Mouse (Mus musculus): ENCODE data around the gene Heca. TPM values are rescaled to one million over a fixed set of nuclear protein-coding genes. Genes with fewer than 3 reads are reported as not detected.

The Heca gene
- total and polyA plus RNA-seq, 3 experiments: 5.7 to 66.9 (median 10.5) TPM

GRCm38 (mm10) chr10:17931157-17931556 lies 16.7 kb downstream of the Heca start:
- Histone ChIP-seq H3K4me3 (ENCODE audit: control insufficient read depth in 1 of 2, insufficient read depth in 1 of 2, low read depth in 2 of 2, low read length in 2 of 2) (no peak overlapping the region), H3K79me2 (ENCODE audit: control insufficient read depth, insufficient read depth, low read length, poor library complexity) (no peaks in the 10 kb centered on the region; the same call in 1 of the 2 replicates), H3K9me3 (replicated peaks; ENCODE audit: insufficient read depth, low read length) (no peaks in the 10 kb centered on the region), H3K27ac (ENCODE audit: control insufficient read depth, low read depth, low read length) (no peak overlapping the region), H3K4me1 (ENCODE audit: control insufficient read depth in 1 of 2, insufficient read depth in 2 of 2, low read length in 2 of 2) (peaks cover 6 to 14% of the 10 kb centered on the region in 2 experiments), H3K36me3 (ENCODE audit: control insufficient read depth in 1 of 2, insufficient read depth in 2 of 2, low read length in 2 of 2) (peaks cover 0 to 21% of the 10 kb centered on the region in 2 experiments; a peak in 2 of 4 replicates), H3K27me3 (ENCODE audit: control insufficient read depth in 1 of 2, insufficient read depth in 2 of 2, low read length in 2 of 2) (no peaks in the 10 kb centered on the region), H3K9ac (ENCODE audit: control insufficient read depth, low read depth, low read length, poor library complexity, severe bottlenecking) (no peak overlapping the region)
- peak; percentile 58 for DNase-seq (ENCODE audit: low read depth, low spot score)
- peak; percentile 84 for TF ChIP-seq ETS1 (IDR thresholded peaks at IDR 0.05; ENCODE audit: low read depth, low read length)
- peak; percentile 66 for TF ChIP-seq GATA1 (IDR thresholded peaks at IDR 0.05; ENCODE audit: low read depth, low read length)
- TF ChIP-seq UBTF (IDR thresholded peaks at IDR 0.05; ENCODE audit: borderline replicate concordance, insufficient read depth, low read depth, low read length): no peak
- peak; percentile 73; the same call in 1 of the 2 replicates for TF ChIP-seq TCF12 (IDR thresholded peaks at IDR 0.05; ENCODE audit: low read depth, low read length)
- TF ChIP-seq MAX (IDR thresholded peaks at IDR 0.05; ENCODE audit: low read length): 0 out of 2 replicates have a peak, but pooled peaks have one; percentile 19
- peak; percentile 71 for TF ChIP-seq RCOR1 (IDR thresholded peaks at IDR 0.05; ENCODE audit: low read depth, low read length)
- no peak for TF ChIP-seq KAT2A (conservative IDR thresholded peaks at IDR 0.05; ENCODE audit: low read depth, low read length)
- peak; percentile 64 for TF ChIP-seq TAL1 (IDR thresholded peaks at IDR 0.05; ENCODE audit: low read length)
- peak; percentile 64 to 73 for TF ChIP-seq EP300 (IDR thresholded peaks at IDR 0.05; ENCODE audit: low read depth in 1 of 2, low read length in 2 of 2)

DNA sequence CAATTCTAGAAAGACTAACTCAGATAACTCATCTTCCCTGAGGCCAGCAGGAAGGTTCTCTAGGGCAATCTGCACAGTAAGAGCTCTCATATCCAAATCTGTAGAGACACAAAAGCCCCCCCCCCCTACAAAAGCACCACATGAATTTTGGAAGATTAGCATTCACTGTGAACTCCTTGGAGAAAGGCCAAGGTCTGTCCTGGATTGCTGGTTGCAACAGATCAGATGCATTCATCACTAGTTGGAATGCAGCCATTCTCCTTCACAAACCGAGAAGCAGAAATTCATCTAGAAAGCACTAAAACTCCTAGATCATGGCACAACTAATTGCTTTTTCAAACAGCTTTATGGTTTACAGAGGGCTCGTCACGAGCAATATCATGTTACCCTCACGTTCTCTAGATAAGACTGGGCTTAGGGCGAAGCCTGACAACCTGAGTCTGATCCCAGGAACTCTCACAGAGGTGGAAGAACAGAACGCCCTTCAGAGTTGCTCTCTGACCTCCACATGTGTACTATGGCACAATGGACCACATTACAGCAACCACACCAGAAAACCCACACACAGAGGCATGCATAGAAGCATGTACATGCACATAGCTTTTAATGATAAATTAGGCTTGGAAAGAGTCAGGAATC lies 17.3 kb downstream of the Heca start:
- H3K4me3 ChIP-seq (ENCODE audit: control insufficient read depth in 1 of 2, insufficient read depth in 1 of 2, low read depth in 2 of 2, low read length in 2 of 2): no peak overlapping the region
- no peak overlapping the region for H3K27ac ChIP-seq (ENCODE audit: control insufficient read depth, low read depth, low read length)
- no peaks in the 10 kb centered on the region for H3K9me3 ChIP-seq (replicated peaks; ENCODE audit: insufficient read depth, low read length)
- DNase-seq (ENCODE audit: low read depth, low spot score): peak; percentile 76
- H3K9ac ChIP-seq (ENCODE audit: control insufficient read depth, low read depth, low read length, poor library complexity, severe bottlenecking): no peak overlapping the region
- H3K4me1 ChIP-seq (ENCODE audit: control insufficient read depth in 1 of 2, insufficient read depth in 2 of 2, low read length in 2 of 2): peaks cover 6 to 14% of the 10 kb centered on the region in 2 experiments
- TF ChIP-seq ZC3H11A (IDR thresholded peaks at IDR 0.05; ENCODE audit: low read depth, low read length): no peak
- peak; percentile 81 for TF ChIP-seq BHLHE40 (IDR thresholded peaks at IDR 0.05; ENCODE audit: borderline replicate concordance, low read depth, low read length)
- TF ChIP-seq GATA1 (IDR thresholded peaks at IDR 0.05; ENCODE audit: low read depth, low read length): peak; percentile 26; the same call in 1 of the 2 replicates
- TF ChIP-seq TBP (IDR thresholded peaks at IDR 0.05; ENCODE audit: low read depth, low read length): no peak
- peak; percentile 46 to 60 for TF ChIP-seq EP300 (IDR thresholded peaks at IDR 0.05; ENCODE audit: low read depth in 1 of 2, low read length in 2 of 2)
- no peak for TF ChIP-seq MAZ (IDR thresholded peaks at IDR 0.05; ENCODE audit: low read depth, low read length)
- TF ChIP-seq NRF1 (IDR thresholded peaks at IDR 0.05; ENCODE audit: insufficient read depth, low read depth, low read length, poor library complexity, severe bottlenecking): no peak
- peak; percentile 69; the same call in 1 of the 2 replicates for TF ChIP-seq RCOR1 (IDR thresholded peaks at IDR 0.05; ENCODE audit: low read depth, low read length)
- peak; percentile 36; the same call in 1 of the 2 replicates for TF ChIP-seq SIN3A (IDR thresholded peaks at IDR 0.05; ENCODE audit: low read length)
- TF ChIP-seq TCF12 (IDR thresholded peaks at IDR 0.05; ENCODE audit: low read depth, low read length): peak; percentile 57; the same call in 1 of the 2 replicates
- TF ChIP-seq ETS1 (IDR thresholded peaks at IDR 0.05; ENCODE audit: low read depth, low read length): peak; percentile 67
- TF ChIP-seq USF1 (IDR thresholded peaks at IDR 0.05; ENCODE audit: low read depth, low read length): 0 out of 2 replicates have a peak, but pooled peaks have one; percentile 8
- no peaks in the 10 kb centered on the region for H3K27me3 ChIP-seq (ENCODE audit: control insufficient read depth in 1 of 2, insufficient read depth in 2 of 2, low read length in 2 of 2)
- no peaks in the 10 kb centered on the region; the same call in 1 of the 2 replicates for H3K79me2 ChIP-seq (ENCODE audit: control insufficient read depth, insufficient read depth, low read length, poor library complexity)
- H3K36me3 ChIP-seq (ENCODE audit: control insufficient read depth in 1 of 2, insufficient read depth in 2 of 2, low read length in 2 of 2): peaks cover 0 to 22% of the 10 kb centered on the region in 2 experiments; a peak in 2 of 4 replicates

All from MEL (cell line).